Mouse (Mus musculus) ES-E14 (cell line): Measurements from ENCODE around the gene Atrip.

Experiments
- HCFC1 ChIP-seq: IDR thresholded peaks from 2 replicates; pipeline ENCODE4 v1.6.1; 2012; ENCODE audit warnings: low read length, inconsistent platforms, borderline replicate concordance; ENCODE audit not compliant: insufficient read depth
- MAFK ChIP-seq: IDR thresholded peaks from 2 replicates; pipeline ENCODE4 v1.6.1; 2014; ENCODE audit warnings: mild to moderate bottlenecking, low read depth, low read length, inconsistent platforms; ENCODE audit not compliant: insufficient read depth
- ZC3H11A ChIP-seq: IDR thresholded peaks from 2 replicates; pipeline ENCODE4 v1.6.1; 2012; ENCODE audit warnings: low read depth, mild to moderate bottlenecking, inconsistent platforms, low read length, borderline replicate concordance

DNA sequence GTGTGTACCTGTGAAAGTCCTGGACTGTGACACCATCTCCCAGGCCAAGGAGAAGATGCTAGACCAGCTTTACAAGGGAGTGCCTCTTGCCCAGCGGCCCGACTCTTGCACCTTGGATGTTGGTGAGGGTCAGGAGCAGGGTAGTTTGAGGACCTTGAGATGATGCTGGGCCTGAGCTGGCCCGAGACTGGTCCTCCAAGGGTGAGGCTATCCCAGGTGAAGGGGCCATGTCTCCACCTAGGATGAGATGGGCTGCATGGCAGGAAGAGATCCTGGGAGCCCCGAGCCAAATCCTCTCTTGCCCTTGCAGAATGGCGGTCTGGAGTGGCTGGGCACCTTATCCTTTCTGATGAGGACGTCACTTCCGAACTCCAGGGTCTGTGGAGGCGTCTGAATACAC lies 39.4 kb upstream of the Atrip start:
- no peak for TF ChIP-seq ZC3H11A
- no peak for TF ChIP-seq MAFK
- TF ChIP-seq HCFC1: no peak
